Mouse (Mus musculus): ENCODE results near the gene Depdc1b. TPM values are rescaled to one million over a fixed set of nuclear protein-coding genes. Genes with fewer than 3 reads are reported as not detected.

The Depdc1b gene
- polyA plus RNA-seq, 1 experiment from 2014 or later, result 12.8 TPM

DNA sequence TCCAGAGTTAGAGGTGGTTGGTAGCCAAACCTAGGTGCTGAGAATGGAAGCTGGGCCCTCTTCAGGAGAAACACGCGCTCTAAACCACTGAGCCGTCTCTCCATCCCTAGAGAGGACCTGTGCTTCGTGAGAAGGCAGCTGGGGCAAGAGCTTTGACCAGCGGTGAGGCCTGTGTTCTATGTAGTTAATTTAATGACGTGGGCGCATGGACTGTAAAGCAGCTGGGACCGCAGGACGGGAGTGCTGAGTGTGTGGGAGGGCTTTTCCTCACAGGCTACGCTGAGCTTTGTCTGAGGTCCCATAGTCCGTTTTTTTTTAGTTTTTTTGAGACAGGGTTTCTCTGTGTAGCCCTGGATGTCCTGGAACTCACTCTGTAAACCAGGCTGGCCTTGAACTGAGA is 20.1 kb downstream of the Depdc1b start:
- 90% methylated on average over 11 of the region's 11 CpGs for whole genome bisulfite sequencing
- no peak for ATAC-seq (ENCODE audit: insufficient number of reproducible peaks, insufficient read depth, low FRiP score, low TSS enrichment)
- Histone ChIP-seq H3K27me3 (no peaks in the 10 kb centered on the region), H3K4me3 (no peak overlapping the region), H3K27ac (no peak overlapping the region), H3K36me3 (0 out of 2 replicates have a peak, but pooled peaks cover 2% of the 10 kb centered on the region), H3K9ac (no peak overlapping the region), H3K4me1 (peaks cover 4% of the 10 kb centered on the region; the same call in 1 of the 2 replicates), H3K4me2 (replicated peaks) (no peak overlapping the region), H3K9me3 (no peaks in the 10 kb centered on the region)

DNA sequence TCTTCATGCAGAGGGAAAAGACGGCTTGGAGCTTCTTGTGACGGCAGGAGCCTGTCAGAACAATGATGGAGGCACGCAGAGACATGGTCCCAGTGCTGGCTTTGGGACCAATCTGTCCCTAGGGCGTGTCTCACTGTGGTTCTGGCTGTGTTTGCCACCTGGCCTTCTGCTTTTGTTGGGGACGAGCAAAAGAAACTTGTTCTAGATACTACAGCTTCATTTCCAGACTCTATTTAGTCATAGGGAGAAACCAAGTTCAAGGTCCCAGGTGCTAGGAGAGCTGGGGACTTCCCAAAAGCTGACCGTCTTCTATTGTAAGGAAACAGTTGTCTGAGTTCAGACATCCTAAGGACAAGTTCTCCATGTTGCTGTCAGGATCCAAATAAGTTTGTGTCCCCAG is 21.2 kb downstream of the Depdc1b start:
- Histone ChIP-seq H3K9me3 (no peaks in the 10 kb centered on the region), H3K4me1 (peaks cover 4% of the 10 kb centered on the region; the same call in 1 of the 2 replicates), H3K27me3 (no peaks in the 10 kb centered on the region), H3K27ac (no peak overlapping the region), H3K36me3 (no peaks in the 10 kb centered on the region), H3K4me3 (no peak overlapping the region), H3K4me2 (replicated peaks) (no peak overlapping the region), H3K9ac (no peak overlapping the region)
- 89% methylated on average over 6 of the region's 6 CpGs for WGBS
- ATAC-seq (ENCODE audit: insufficient number of reproducible peaks, insufficient read depth, low FRiP score, low TSS enrichment), result no peak

DNA sequence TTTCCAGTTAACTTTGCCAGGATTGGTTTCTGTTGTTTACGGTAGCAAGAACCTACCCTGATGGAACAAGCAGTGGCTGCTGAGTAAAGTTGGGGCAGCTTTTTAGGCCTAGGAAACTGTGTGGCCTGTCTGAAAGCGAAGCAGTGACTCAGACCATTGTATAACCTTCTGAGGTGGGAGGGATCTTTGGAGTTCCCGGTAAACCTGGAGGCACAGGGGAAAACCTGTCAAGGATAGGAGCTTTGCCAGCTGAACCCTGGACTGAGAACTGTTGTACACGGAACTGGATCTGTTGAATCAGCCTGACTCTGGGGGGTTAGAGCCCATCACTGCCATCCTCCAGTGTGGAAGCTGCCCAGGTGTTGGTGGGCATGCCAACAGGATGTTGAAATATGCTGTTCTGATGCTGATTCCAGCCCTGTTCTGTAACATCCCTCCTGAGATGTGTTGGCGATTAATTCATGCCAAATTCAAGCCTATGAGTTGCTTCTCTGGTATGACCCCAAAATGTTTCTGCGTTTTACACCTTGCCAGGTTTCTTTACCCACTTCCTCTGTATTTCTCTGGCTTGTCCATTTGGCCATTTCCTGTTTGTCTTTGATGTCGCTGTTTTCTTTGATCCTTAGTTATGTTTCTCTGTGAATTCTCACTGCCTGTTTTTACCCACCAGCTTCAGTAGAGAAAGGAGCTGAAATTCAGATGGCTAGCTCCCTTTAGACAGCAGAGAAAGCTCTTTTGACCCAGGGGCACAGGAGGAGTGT is 22.1 kb downstream of the Depdc1b start:
- no peak overlapping the region for H3K4me3 ChIP-seq
- H3K9ac ChIP-seq, result no peak overlapping the region
- WGBS, result 76% methylated on average over 7 of the region's 7 CpGs
- no peak overlapping the region for H3K4me2 ChIP-seq (replicated peaks)
- peaks cover 4% of the 10 kb centered on the region; the same call in 1 of the 2 replicates for H3K4me1 ChIP-seq
- no peaks in the 10 kb centered on the region for H3K36me3 ChIP-seq
- ATAC-seq (ENCODE audit: insufficient number of reproducible peaks, insufficient read depth, low FRiP score, low TSS enrichment), result no peak
- no peaks in the 10 kb centered on the region for H3K27me3 ChIP-seq
- H3K9me3 ChIP-seq, result no peaks in the 10 kb centered on the region
- no peak overlapping the region for H3K27ac ChIP-seq

DNA sequence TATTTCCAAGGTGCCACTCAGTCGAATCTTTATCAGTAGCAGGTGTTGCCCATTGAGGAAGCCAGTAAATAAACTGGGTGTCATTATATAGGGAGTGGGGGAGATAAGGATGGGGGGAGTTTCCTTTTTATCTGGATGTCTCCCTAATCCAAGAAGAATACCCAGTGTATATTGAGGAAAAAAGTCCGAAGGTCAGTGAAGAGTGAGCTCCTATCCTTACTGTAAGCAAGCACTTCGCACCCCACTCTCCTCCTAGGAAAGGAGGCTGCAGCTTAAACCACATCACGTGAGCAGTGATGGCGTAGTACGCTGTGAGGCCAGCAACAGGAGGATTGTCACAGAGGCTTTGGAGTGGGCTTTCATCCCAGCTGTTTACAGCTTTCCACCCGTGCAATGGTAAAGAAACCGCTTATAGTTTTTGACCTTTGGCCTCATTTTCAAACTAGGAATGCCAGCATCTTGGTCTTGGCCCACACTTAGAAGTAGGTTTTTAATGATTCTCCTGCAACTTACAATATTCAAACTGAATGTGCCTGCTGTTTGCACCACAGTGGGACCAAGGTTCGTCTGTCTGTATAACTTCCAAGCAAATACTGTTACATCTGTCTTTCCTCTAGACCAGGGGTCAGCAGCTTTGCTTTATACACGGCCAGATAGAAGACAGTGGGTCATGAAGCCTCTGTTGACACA is 23.9 kb downstream of the Depdc1b start:
- H3K27me3 ChIP-seq, result no peaks in the 10 kb centered on the region
- H3K4me3 ChIP-seq, result no peak overlapping the region
- H3K9ac ChIP-seq, result no peak overlapping the region
- H3K27ac ChIP-seq, result no peak overlapping the region
- no peak overlapping the region for H3K4me2 ChIP-seq (replicated peaks)
- no peaks in the 10 kb centered on the region for H3K36me3 ChIP-seq
- ATAC-seq (ENCODE audit: insufficient number of reproducible peaks, insufficient read depth, low FRiP score, low TSS enrichment), result no peak
- whole genome bisulfite sequencing, result 82% methylated on average over 10 of the region's 10 CpGs
- no peaks in the 10 kb centered on the region for H3K9me3 ChIP-seq
- H3K4me1 ChIP-seq, result no peaks in the 10 kb centered on the region; the same call in 1 of the 2 replicates

DNA sequence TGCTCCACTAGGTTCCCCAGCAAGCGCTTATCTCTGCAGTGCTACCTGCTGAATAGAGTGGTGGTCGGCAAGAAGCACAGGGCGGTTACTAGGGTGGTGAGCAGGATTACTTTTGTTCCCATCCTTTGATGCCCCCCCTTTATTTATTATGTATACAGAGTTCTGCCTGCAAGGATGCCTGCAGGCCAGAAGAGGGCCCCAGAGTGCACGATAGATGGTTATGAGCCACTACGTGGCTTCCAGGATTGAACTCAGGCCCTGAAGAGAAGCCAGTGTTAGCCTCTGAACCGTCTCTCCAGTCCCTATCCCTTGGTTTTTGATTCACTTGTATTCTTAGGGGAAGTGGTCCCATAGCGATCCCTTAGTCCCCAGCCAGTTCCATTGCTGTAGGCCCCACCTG is 25.5 kb downstream of the Depdc1b start:
- Histone ChIP-seq H3K27ac (no peak overlapping the region), H3K4me3 (no peak overlapping the region), H3K9me3 (no peaks in the 10 kb centered on the region), H3K4me1 (no peaks in the 10 kb centered on the region), H3K27me3 (no peaks in the 10 kb centered on the region), H3K36me3 (no peaks in the 10 kb centered on the region), H3K4me2 (replicated peaks) (no peak overlapping the region), H3K9ac (no peak overlapping the region)
- 76% methylated on average over 7 of the region's 7 CpGs for WGBS
- no peak for ATAC-seq (ENCODE audit: insufficient number of reproducible peaks, insufficient read depth, low FRiP score, low TSS enrichment)

DNA sequence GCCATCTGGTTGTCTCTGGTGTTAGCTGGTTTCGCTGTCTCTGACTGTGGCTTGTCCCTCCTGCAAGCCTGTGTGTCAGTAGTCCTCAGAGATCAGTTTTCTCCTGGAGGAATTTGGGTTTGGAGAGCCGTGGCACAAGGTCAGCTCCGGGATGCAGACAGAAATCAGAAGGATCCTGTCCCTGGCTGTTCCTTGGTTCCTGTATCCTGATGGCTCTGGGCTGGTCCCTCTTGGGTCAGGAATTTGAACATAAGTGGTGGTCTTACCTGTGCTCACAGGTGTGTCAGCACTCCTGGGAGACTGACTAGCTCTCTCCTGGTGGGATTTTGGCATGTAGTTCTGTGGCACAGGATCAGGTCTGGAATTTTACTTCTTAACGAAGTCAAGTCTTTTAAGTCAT is 29.6 kb downstream of the Depdc1b start:
- Histone ChIP-seq H3K4me2 (replicated peaks) (no peak overlapping the region), H3K4me3 (no peak overlapping the region), H3K27ac (no peak overlapping the region), H3K36me3 (no peaks in the 10 kb centered on the region), H3K4me1 (no peaks in the 10 kb centered on the region), H3K9ac (no peak overlapping the region), H3K27me3 (no peaks in the 10 kb centered on the region), H3K9me3 (no peaks in the 10 kb centered on the region)
- 67% methylated on average over 4 of the region's 4 CpGs for WGBS
- no peak for ATAC-seq (ENCODE audit: insufficient number of reproducible peaks, insufficient read depth, low FRiP score, low TSS enrichment)

DNA sequence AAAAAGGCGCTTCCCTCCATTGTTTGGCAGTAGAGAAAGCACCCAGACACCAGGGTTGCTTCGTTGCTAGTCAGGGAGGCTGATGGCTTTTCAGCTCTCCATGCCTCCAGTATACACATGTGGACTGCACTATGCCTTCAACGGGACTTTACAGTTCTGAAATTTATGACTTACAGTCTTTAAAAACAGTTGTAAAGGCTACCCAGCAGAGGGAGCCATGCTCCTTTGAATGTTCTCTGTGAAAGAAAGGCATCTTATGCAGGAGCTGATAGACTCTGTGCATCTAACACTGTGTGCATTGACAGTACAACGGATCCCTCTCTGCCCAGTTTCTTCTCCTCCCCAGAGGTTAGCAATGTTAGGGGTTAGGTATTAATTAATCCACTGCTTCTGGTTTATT is 30.9 kb downstream of the Depdc1b start:
- no peak overlapping the region for H3K9ac ChIP-seq
- no peak overlapping the region for H3K27ac ChIP-seq
- H3K4me1 ChIP-seq, result no peaks in the 10 kb centered on the region
- no peak overlapping the region for H3K4me2 ChIP-seq (replicated peaks)
- H3K27me3 ChIP-seq, result no peaks in the 10 kb centered on the region
- WGBS, result 55% methylated on average over 4 of the region's 4 CpGs
- ATAC-seq (ENCODE audit: insufficient number of reproducible peaks, insufficient read depth, low FRiP score, low TSS enrichment), result no peak
- no peaks in the 10 kb centered on the region for H3K36me3 ChIP-seq
- no peak overlapping the region for H3K4me3 ChIP-seq
- no peaks in the 10 kb centered on the region for H3K9me3 ChIP-seq

DNA sequence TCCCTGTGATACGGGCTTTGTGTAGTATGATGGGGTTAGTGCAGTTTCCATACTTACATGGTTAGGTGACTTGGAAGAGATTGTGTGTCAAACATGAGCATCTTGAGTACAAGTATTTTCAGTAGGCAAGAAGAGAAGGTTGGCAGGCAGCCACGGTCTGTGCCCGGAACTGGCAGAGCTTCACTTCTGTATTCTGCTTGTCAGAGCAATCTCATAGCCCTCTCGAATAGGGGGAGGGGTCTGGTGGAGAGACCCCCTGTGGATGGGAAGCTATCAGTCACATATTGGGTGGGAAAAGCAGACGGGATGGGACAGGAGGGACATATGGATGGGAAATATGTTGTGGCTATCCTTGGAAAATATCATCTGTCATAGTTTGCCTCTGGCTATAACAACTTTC is 33.5 kb downstream of the Depdc1b start:
- no peaks in the 10 kb centered on the region for H3K36me3 ChIP-seq
- H3K9ac ChIP-seq, result no peak overlapping the region
- no peaks in the 10 kb centered on the region for H3K4me1 ChIP-seq
- H3K27me3 ChIP-seq, result no peaks in the 10 kb centered on the region
- 85% methylated on average over 5 of the region's 5 CpGs for WGBS
- no peaks in the 10 kb centered on the region for H3K9me3 ChIP-seq
- no peak overlapping the region for H3K4me3 ChIP-seq
- no peak for ATAC-seq (ENCODE audit: insufficient number of reproducible peaks, insufficient read depth, low FRiP score, low TSS enrichment)
- no peak overlapping the region for H3K27ac ChIP-seq
- no peak overlapping the region for H3K4me2 ChIP-seq (replicated peaks)

DNA sequence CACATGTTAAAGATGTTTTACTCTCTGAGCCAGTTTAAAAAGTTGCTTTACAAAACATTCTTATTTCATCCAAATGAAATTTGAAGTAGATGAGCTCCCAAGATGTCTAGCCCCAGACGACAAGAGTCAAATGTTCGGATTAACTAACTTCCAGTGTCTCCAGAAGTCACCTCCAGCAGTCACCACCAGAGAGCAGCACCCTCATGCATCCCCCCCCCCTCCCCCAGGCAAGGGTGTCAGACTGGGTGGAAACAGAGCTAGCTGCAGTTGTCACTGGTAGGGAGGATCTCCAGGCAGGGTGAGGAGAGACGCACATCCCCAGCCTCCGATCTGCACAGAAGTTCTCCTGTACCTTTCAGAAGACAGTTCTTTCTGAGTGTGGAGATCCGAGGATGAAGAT is 37.6 kb downstream of the Depdc1b start:
- H3K36me3 ChIP-seq, result no peaks in the 10 kb centered on the region
- ATAC-seq (ENCODE audit: insufficient number of reproducible peaks, insufficient read depth, low FRiP score, low TSS enrichment), result no peak
- H3K4me1 ChIP-seq, result no peaks in the 10 kb centered on the region
- no peaks in the 10 kb centered on the region for H3K27me3 ChIP-seq
- H3K4me2 ChIP-seq (replicated peaks), result no peak overlapping the region
- WGBS, result 83% methylated on average over 5 of the region's 5 CpGs
- H3K4me3 ChIP-seq, result no peak overlapping the region
- no peaks in the 10 kb centered on the region for H3K9me3 ChIP-seq
- no peak overlapping the region for H3K27ac ChIP-seq
- no peak overlapping the region for H3K9ac ChIP-seq

DNA sequence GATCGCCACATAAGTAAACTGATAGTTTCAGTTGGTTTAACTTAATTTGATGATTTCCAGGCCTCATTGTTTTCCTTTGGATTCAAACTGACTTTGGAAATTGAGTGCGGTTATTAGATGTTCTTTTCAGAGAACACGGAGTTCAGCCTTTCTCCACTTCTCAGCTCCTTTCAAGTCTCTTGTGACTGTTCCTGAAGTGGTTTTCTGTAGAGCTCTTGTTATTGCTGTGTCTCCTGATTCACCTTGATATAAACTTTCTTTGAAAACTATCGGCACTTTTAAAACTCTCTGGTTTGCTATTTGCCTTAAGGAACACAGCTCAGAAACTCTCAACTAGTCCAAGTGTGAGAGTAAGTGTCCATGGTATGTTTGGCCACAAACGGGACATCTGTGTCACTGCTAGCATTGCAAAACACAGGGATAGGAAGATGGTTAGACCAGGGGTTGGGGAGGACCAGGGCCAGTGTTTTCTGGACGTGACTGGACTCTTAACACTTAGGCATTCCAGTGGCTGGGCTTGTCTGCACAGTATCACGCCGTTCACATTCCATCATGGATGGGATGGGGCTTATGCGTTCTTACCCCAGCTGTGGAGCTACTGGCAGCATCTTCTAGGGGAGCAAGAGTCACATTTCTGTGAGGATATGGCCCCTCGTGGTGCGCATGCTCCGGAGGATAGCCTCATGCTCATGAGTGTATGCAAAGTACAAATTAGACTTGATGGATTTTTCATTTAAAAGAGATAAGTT is 38.8 kb downstream of the Depdc1b start:
- 85% methylated on average over 12 of the region's 12 CpGs for WGBS
- Histone ChIP-seq H3K9ac (no peak overlapping the region), H3K27ac (no peak overlapping the region), H3K4me3 (no peak overlapping the region), H3K36me3 (no peaks in the 10 kb centered on the region), H3K9me3 (no peaks in the 10 kb centered on the region), H3K27me3 (no peaks in the 10 kb centered on the region), H3K4me2 (replicated peaks) (no peak overlapping the region), H3K4me1 (no peaks in the 10 kb centered on the region)
- no peak for ATAC-seq (ENCODE audit: insufficient number of reproducible peaks, insufficient read depth, low FRiP score, low TSS enrichment)

DNA sequence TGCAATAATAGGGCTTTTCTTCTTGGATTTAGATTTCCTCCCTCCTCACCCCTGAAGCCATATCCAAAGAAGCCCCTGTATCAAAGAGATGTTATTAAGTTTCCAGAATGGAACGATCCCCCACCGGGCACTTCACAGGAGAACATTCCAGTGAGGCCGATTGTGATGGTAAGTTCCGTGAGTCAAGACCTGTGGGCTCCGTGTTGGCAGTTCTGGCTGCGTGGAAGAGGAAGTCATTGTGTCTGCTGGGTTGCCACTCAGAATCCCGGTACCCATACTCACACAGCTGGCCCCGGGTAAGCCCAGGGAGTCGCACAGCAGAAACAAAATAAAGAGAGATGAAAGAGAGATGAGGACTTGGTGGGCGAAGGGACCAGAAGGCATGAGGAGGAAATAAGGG is 41.2 kb downstream of the Depdc1b start:
- WGBS, result 51% methylated on average over 10 of the region's 10 CpGs
- Histone ChIP-seq H3K36me3 (no peaks in the 10 kb centered on the region), H3K9ac (no peak overlapping the region), H3K4me3 (no peak overlapping the region), H3K27me3 (no peaks in the 10 kb centered on the region), H3K27ac (no peak overlapping the region), H3K4me1 (no peaks in the 10 kb centered on the region), H3K4me2 (replicated peaks) (no peak overlapping the region), H3K9me3 (no peaks in the 10 kb centered on the region)
- no peak for ATAC-seq (ENCODE audit: insufficient number of reproducible peaks, insufficient read depth, low FRiP score, low TSS enrichment)

DNA sequence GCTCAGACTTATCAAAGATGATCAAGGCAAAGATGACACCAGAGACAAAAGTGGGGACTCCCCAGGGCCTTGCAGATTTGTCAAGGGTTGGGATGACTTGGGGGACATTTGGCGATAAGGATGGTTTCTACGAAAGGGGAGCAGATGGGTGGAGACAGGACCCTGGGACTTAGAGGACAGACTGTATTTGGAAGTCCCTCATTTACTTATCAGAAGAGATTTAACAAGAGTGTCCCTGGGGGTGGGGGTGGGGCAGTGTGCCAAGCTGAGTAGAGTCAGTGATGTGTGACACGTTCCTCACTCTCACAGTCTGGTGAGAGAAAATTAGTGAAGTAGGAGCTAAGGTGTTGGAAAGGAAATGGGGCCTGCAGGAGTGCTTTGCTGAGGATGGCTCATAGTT is 42.1 kb downstream of the Depdc1b start:
- ATAC-seq (ENCODE audit: insufficient number of reproducible peaks, insufficient read depth, low FRiP score, low TSS enrichment), result no peak
- Histone ChIP-seq H3K4me1 (no peaks in the 10 kb centered on the region), H3K27me3 (no peaks in the 10 kb centered on the region), H3K4me3 (no peak overlapping the region), H3K36me3 (0 out of 2 replicates have a peak, but pooled peaks cover 4% of the 10 kb centered on the region), H3K4me2 (replicated peaks) (no peak overlapping the region), H3K9me3 (no peaks in the 10 kb centered on the region), H3K9ac (no peak overlapping the region), H3K27ac (no peak overlapping the region)
- WGBS, result 57% methylated on average over 3 of the region's 3 CpGs
